Comparison of ENCODE assay signal across 15 mouse cellular contexts in the genomic region with DNA sequence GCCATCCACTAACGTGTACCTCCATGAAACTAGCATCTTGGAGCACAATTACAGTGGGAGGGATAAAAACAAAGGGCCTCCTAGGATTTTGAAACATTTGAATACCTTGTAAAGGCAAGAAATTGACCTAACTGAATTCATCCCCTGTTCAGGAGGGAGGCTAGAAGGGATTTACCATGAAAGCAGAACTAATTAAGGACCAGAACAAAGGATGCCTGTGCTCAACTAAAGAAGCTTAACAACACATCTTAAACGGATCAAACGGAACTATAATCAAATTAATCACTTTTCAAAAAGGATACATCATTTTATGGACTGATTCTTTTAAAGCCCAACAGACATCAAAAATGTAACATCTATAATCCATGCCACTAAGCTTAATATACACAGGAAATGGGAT.
"Had no signal": no experiment of that assay in that cellular context is flagged by ENCODE, and none has a peak within 500 bp of the region (broad histone marks: within the 10 kb centered on the region; RNA-seq: fewer than 3 reads in every experiment).

No protein-coding gene starts in this region.

- ATAC-seq: lung, postnatal 0 days had no signal

- H3K4me1 ChIP-seq: kidney, embryonic 15.5 days; liver, embryonic 13.5 days; neural tube, embryonic 12.5 days; neural tube, embryonic 15.5 days had no signal

- H3K27ac ChIP-seq: kidney, embryonic 15.5 days; left cerebral cortex, adult 2 months; liver, embryonic 13.5 days; macrophage; neural tube, embryonic 12.5 days; neural tube, embryonic 15.5 days had no signal

- H3K9ac ChIP-seq: kidney, embryonic 15.5 days; liver, embryonic 13.5 days; lung, embryonic 14.5 days; neural tube, embryonic 12.5 days; neural tube, embryonic 15.5 days had no signal

- H3K4me3 ChIP-seq: kidney, embryonic 15.5 days; left cerebral cortex, adult 2 months; liver, embryonic 13.5 days; neural tube, embryonic 12.5 days; neural tube, embryonic 15.5 days had no signal

- H3K36me3 ChIP-seq: kidney, embryonic 15.5 days; liver, embryonic 13.5 days; neural tube, embryonic 12.5 days; neural tube, embryonic 15.5 days had no signal

- DNase-seq: kidney, adult 11 months; kidney, adult 8-10 months; kidney, postnatal 10 days; kidney, postnatal 36 days; layer of hippocampus, postnatal 36 days; liver, embryonic 13.5 days; lung, embryonic 14.5 days; thymus, adult 18-20 months; thymus, postnatal 36 days had no signal

- H3K27me3 ChIP-seq: kidney, embryonic 15.5 days; liver, embryonic 13.5 days; neural tube, embryonic 12.5 days; neural tube, embryonic 15.5 days had no signal

- H3K9me3 ChIP-seq: kidney, embryonic 15.5 days; liver, embryonic 13.5 days; neural tube, embryonic 12.5 days; neural tube, embryonic 15.5 days had no signal

- H3K4me2 ChIP-seq: kidney, embryonic 15.5 days; liver, embryonic 13.5 days; lung, embryonic 14.5 days; neural tube, embryonic 12.5 days; neural tube, embryonic 15.5 days had no signal
